Mouse (Mus musculus) kidney, adult 2 months (tissue): ENCODE measurements around the gene Aoc2. TPM values are rescaled to one million over a fixed set of nuclear protein-coding genes. Genes with fewer than 3 reads are reported as not detected.
"Not testable (repeated sequence)": the region's sequence is repeated elsewhere in the genome, so short reads cannot be mapped to it uniquely, and the experiment has no call there.

Source experiments
- DNase-seq: peaks from one replicate; pipeline ENCODE4 v3.0.0; 2021
- H3K27ac ChIP-seq: fragments of 200-500 bp; 2 replicates; pipeline ENCODE4 v1.5.1; 2012; ENCODE audit warnings: low read depth, low read length, control low read depth, inconsistent platforms; ENCODE audit not compliant: insufficient read depth
- H3K27me3 ChIP-seq: fragments of 200-500 bp; replicated peaks from 2 replicates; pipeline ENCODE4 v1.6.1; 2012; ENCODE audit warnings: mild to moderate bottlenecking, moderate library complexity, low read length, inconsistent platforms; ENCODE audit not compliant: control insufficient read depth, insufficient read depth
- H3K36me3 ChIP-seq: fragments of 200-500 bp; 2 replicates; pipeline ENCODE4 v1.6.1; 2012; ENCODE audit warnings: mild to moderate bottlenecking, moderate library complexity, low read length, inconsistent platforms; ENCODE audit not compliant: control insufficient read depth, insufficient read depth
- H3K4me1 ChIP-seq: fragments of 200-500 bp; 2 replicates; pipeline ENCODE4 v1.6.1; 2011; ENCODE audit warnings: low read length; ENCODE audit not compliant: control insufficient read depth, insufficient read depth
- H3K4me3 ChIP-seq: fragments of 200-500 bp; 2 replicates; pipeline ENCODE4 v1.5.1; 2011; ENCODE audit warnings: mild to moderate bottlenecking, low read depth, low read length, control low read depth; ENCODE audit not compliant: insufficient read depth
- CTCF ChIP-seq: fragments of 200-500 bp; conservative IDR thresholded peaks from 2 replicates; pipeline ENCODE4 v1.5.1; 2011; ENCODE audit warnings: low read depth, mild to moderate bottlenecking, control low read depth, low read length, moderate library complexity, mixed read lengths; ENCODE audit not compliant: insufficient read depth, insufficient read length
- POLR2A ChIP-seq: fragments of 200-500 bp; IDR thresholded peaks from one replicate; pipeline ENCODE4 v1.6.1; 2011; ENCODE audit warnings: low read depth, low read length, control low read depth
- WGBS: fragments of 180-500 bp; shearing (Covaris S2); methylation state at CpG from one replicate; pipeline ENCODE4 v1.1.7; 2018; 5-methylcytosine and 5-hydroxymethylcytosine counted together
- polyA plus RNA-seq: library from polyadenylated mRNA; depleted of rRNA; stranded (reverse); fragments of >200 nt; gene quantifications from 2 replicates; pipeline ENCODE4 v1.2.3, GENCODE M21; 2012

Gene Aoc2
- polyA plus RNA-seq, 1 experiment = 2.6 TPM

DNA sequence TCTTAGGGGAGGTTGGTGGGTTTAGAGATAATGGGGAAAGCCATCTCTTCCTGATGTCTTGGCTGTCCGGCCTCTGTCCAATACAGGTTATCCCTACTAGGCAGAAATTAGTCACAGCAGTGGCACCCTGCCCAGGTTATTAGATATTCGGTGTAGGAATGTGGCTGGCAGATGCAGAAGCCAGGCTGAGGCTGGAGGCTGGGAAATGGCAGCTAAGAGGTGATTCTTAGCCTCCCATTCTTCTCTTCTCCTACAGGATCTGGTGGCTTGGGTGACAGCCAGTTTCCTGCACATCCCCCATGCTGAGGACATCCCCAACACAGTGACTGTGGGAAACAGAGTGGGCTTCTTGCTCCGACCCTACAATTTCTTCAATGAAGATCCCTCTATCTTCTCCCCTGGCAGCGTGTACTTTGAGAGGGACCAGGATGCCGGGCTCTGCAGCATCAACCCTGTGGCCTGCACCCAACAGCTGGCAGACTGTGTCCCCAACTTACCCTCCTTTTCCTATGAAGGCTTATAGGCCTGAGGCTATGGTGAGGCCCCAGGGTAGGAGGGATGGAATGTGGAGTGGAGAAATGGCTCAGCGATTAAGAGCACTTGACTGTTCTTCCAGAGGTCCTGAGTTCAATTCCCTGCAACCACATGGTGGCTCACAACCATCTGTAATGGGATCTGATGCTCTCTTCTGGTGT is 4.2 kb downstream of the Aoc2 start:
- no peak overlapping the region for H3K4me3 ChIP-seq
- TF ChIP-seq POLR2A (no peak), CTCF (no peak)
- WGBS = 63% methylated on average over 6 of the region's 6 CpGs
- no peak overlapping the region for H3K27ac ChIP-seq
- no peaks in the 10 kb centered on the region for H3K36me3 ChIP-seq
- no peaks in the 10 kb centered on the region for H3K4me1 ChIP-seq
- peak; percentile 62 for DNase-seq
- H3K27me3 ChIP-seq = no peaks in the 10 kb centered on the region

DNA sequence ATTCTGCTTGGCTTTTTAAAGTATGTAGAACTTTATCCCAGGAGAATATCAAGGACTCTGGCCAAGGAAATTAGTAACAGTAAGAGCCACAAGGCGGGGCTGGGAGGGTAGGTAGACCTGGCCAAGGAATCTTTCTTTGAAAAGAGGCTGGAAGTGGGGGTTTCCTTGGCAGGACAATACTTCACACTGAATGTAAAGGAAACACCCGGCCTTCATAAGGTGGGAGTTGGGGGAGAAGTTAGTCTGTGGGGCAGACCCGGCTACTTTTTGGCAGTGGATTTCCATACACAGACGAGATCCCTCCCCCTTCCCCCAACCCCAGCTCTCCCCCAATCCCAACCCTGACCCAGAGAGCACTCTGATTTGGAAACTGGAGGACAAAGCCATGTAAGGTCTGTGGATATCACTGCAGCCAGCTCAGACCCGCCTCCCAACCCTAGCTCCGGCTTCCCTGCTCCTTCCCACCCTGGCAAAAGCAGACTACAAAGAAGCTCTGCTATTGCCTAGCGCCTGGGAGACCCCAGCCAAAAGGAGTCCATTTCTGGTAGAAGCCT is 5.6 kb downstream of the Aoc2 start, which contains the start of gene Aoc3:
Aoc3 (plus strand) TSS at position 235 of the 554 bp plus-strand sequence.
- 72% methylated on average over 7 of the region's 7 CpGs for WGBS
- Histone ChIP-seq H3K27me3 (no peaks in the 10 kb centered on the region), H3K27ac (no peak within 1 kb of the TSS), H3K4me3 (no peak within 1 kb of the TSS; the same call in 1 of the 2 replicates), H3K4me1 (no peaks in the 10 kb centered on the region), H3K36me3 (no peaks in the 10 kb centered on the region)
- DNase-seq = no peak
- TF ChIP-seq POLR2A (no peak), CTCF (no peak)

GRCm38 (mm10) chr11:101330961-101331360 is 6.1 kb downstream of the Aoc2 start:
- not testable (repeated sequence) for H3K27me3 ChIP-seq, H3K4me1 ChIP-seq, H3K4me3 ChIP-seq, H3K36me3 ChIP-seq, H3K27ac ChIP-seq, DNase-seq
- 80% methylated on average over 6 of the region's 6 CpGs for WGBS

GRCm38 (mm10) chr11:101332537-101332936 is 7.7 kb downstream of the Aoc2 start:
- no peaks in the 10 kb centered on the region for H3K27me3 ChIP-seq
- H3K36me3 ChIP-seq = no peaks in the 10 kb centered on the region
- 66% methylated on average over 3 of the region's 3 CpGs for WGBS
- no peak overlapping the region for H3K27ac ChIP-seq
- TF ChIP-seq CTCF = no peak
- no peak for TF ChIP-seq POLR2A
- H3K4me3 ChIP-seq = no peak overlapping the region
- no peak for DNase-seq
- 0 out of 2 replicates have a peak, but pooled peaks cover under 1% of the 10 kb centered on the region for H3K4me1 ChIP-seq

DNA sequence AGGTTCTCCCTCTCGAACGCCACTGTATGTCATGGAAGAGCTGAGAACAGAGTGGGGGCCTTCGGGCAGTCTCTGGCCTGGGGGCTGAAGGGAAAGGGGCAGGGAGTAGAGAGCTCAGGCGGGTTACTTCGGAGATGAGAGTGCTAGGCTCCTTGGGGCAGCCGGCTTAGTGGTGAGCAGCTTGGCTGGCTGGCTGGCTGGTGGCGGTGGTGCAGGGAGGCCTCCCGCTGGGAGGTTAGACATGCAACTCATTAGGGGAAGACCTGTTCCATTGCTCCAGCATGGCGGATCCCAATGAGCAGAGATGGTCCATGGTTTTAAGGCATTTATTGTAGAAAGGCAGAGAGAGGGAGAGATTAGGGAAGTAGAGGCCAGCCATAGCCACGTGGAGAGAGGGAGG is 9.2 kb downstream of the Aoc2 start:
- Histone ChIP-seq H3K4me1 (0 out of 2 replicates have a peak, but pooled peaks cover 4% of the 10 kb centered on the region), H3K4me3 (no peak overlapping the region), H3K27ac (no peak overlapping the region), H3K27me3 (no peaks in the 10 kb centered on the region), H3K36me3 (no peaks in the 10 kb centered on the region)
- TF ChIP-seq POLR2A (no peak), CTCF (no peak)
- 66% methylated on average over 10 of the region's 10 CpGs for WGBS
- no peak for DNase-seq

- no peaks in the 10 kb centered on the region for H3K36me3 ChIP-seq
- H3K27ac ChIP-seq = no peak overlapping the region
- H3K4me1 ChIP-seq = 0 out of 2 replicates have a peak, but pooled peaks cover 4% of the 10 kb centered on the region
- H3K4me3 ChIP-seq = no peak overlapping the region
- no peaks in the 10 kb centered on the region for H3K27me3 ChIP-seq
- 48% methylated on average over 6 of the region's 6 CpGs for WGBS
- no peak for DNase-seq
- no peak for TF ChIP-seq POLR2A
- TF ChIP-seq CTCF = no peak
Measured at GRCm38 (mm10) chr11:101334516-101334915, 9.7 kb downstream of the Aoc2 start.

GRCm38 (mm10) chr11:101335685-101336084 is 10.8 kb downstream of the Aoc2 start:
- Histone ChIP-seq H3K4me3 (no peak overlapping the region), H3K4me1 (0 out of 2 replicates have a peak, but pooled peaks cover 4% of the 10 kb centered on the region), H3K27me3 (no peaks in the 10 kb centered on the region), H3K27ac (no peak overlapping the region), H3K36me3 (no peaks in the 10 kb centered on the region)
- peak; percentile 57 for TF ChIP-seq CTCF
- no peak for TF ChIP-seq POLR2A
- WGBS = 82% methylated on average over 9 of the region's 9 CpGs
- DNase-seq = peak; percentile 60
